Mouse (Mus musculus) liver, embryonic 12.5 days (tissue): ENCODE results near the gene Acot8. TPM values are rescaled to one million over a fixed set of nuclear protein-coding genes. Genes with fewer than 3 reads are reported as not detected.

ENCODE experiments used
- ATAC-seq: fragments of 200-750 bp; cut with Nextera tagmentation; 2 replicates; pipeline ENCODE4 v1.8.0; 2017; ENCODE audit warnings: moderate number of reproducible peaks, mild to moderate bottlenecking, moderate library complexity
- H3K27ac ChIP-seq: fragments of 300-500 bp; sonication (generic); 2 replicates; pipeline ENCODE4 v1.5.1; 2016; ENCODE audit warnings: mild to moderate bottlenecking
- H3K27me3 ChIP-seq: fragments of 300-500 bp; sonication (generic); replicated peaks from 2 replicates; pipeline ENCODE4 v1.6.1; 2016; ENCODE audit warnings: mild to moderate bottlenecking, moderate library complexity
- H3K36me3 ChIP-seq: fragments of 300-500 bp; sonication (generic); 2 replicates; pipeline ENCODE4 v1.6.1; 2016; ENCODE audit warnings: mild to moderate bottlenecking, moderate library complexity
- H3K4me1 ChIP-seq: fragments of 300-500 bp; sonication (generic); 2 replicates; pipeline ENCODE4 v1.6.1; 2016
- H3K4me2 ChIP-seq: fragments of 300-500 bp; sonication (generic); 2 replicates; pipeline ENCODE4 v1.6.1; 2016; ENCODE audit warnings: mild to moderate bottlenecking, moderate library complexity
- H3K4me3 ChIP-seq: fragments of 300-500 bp; sonication (generic); 2 replicates; pipeline ENCODE4 v1.5.1; 2016; ENCODE audit warnings: mild to moderate bottlenecking, moderate library complexity
- H3K9ac ChIP-seq: fragments of 300-500 bp; sonication (generic); 2 replicates; pipeline ENCODE4 v1.6.1; 2016; ENCODE audit warnings: mild to moderate bottlenecking, moderate library complexity
- H3K9me3 ChIP-seq: fragments of 300-500 bp; sonication (generic); replicated peaks from 2 replicates; pipeline ENCODE4 v1.6.1; 2016; ENCODE audit warnings: mild to moderate bottlenecking, moderate library complexity
- WGBS: fragments of 180-500 bp; shearing (Covaris S2); methylation state at CpG from one replicate; pipeline ENCODE4 v1.1.7; 2016; ENCODE audit not compliant: insufficient replicate concordance; 5-methylcytosine and 5-hydroxymethylcytosine counted together
- polyA plus RNA-seq: library from polyadenylated mRNA; unstranded; fragments of >200 nt; fragmentation: Nextera tagmentation; extraction: Ambion mirVana; gene quantifications from 2 replicates; pipeline ENCODE4 v1.2.1, GENCODE M21; 2016

The Acot8 gene
- polyA plus RNA-seq, 1 experiment from 2014 or later = 21.5 TPM

GRCm38 (mm10) chr2:164778015-164778287 lies 26.7 kb downstream of the Acot8 start:
- no peak overlapping the region for H3K9ac ChIP-seq
- H3K36me3 ChIP-seq = peaks cover 8% of the 10 kb centered on the region
- no peak overlapping the region for H3K4me3 ChIP-seq
- no peak overlapping the region for H3K27ac ChIP-seq
- no peak for ATAC-seq
- peaks cover 21% of the 10 kb centered on the region for H3K4me1 ChIP-seq
- no peak overlapping the region for H3K4me2 ChIP-seq
- no peaks in the 10 kb centered on the region for H3K9me3 ChIP-seq
- peaks cover 68% of the 10 kb centered on the region for H3K27me3 ChIP-seq
- 78% methylated on average over 11 of the region's 11 CpGs for WGBS

DNA sequence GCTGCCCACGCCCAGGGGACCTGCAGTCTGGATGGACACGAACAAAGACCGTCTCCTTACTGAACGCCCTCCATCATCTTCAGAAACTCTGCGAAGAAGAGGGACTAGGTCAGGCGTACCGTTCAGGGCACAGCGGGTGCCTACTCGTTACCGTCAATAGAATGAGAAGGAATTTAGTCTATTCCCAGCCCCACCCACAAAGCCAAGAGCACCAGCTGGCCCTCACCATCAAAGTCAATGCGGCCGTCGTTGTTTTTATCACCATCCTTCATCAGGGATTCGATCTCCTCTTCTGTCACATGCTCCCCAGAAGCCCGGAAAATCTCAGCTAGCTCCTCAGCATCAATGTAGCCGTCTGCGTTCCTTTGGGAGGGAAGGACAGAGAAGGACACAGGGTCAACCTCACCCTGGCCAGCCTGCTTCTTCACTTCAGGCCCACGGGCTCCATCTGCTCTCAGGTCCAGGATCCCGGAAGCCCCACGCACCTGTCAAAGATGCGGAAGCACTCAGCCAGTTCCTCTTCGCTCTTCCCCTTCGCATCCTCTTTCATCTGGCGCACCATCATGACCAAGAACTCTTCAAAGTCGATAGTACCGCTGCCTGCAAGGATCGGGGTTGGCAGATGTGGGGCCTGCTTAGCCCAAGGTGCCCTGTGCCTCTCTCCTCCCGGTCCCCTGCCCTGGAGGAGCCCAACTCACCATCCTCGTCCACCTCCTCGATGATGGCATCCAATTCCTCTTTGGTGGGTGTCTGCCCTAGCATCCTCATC lies 27.3 kb downstream of the Acot8 start:
- no peaks in the 10 kb centered on the region for H3K9me3 ChIP-seq
- H3K9ac ChIP-seq = no peak overlapping the region
- H3K4me1 ChIP-seq = peaks cover 26% of the 10 kb centered on the region
- H3K27ac ChIP-seq = no peak overlapping the region
- peaks cover 68% of the 10 kb centered on the region for H3K27me3 ChIP-seq
- WGBS = 70% methylated on average over 30 of the region's 30 CpGs
- H3K4me2 ChIP-seq = no peak overlapping the region
- H3K4me3 ChIP-seq = no peak overlapping the region
- ATAC-seq = no peak
- peaks cover 13% of the 10 kb centered on the region for H3K36me3 ChIP-seq

DNA sequence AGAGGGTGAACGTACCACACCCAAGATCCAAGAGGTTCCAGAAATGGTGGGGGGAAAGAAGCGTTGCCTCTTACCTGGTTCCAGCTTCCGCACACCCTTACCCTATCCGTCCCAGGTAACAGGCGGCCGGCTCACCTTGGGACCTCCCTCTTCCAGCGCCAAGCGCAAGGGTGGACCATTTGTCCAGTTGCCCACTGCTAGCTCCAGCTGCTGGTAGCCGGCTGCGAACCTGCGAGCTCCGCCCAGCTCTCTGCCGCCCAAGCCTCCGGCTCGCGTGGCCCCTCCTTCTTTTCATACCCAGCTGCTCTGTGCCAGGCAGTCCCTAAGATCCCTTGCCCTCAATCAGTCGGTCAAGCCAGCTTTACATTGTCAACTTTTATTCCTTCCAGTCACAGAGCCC lies 27.9 kb downstream of the Acot8 start:
- Histone ChIP-seq H3K27me3 (peaks cover 65% of the 10 kb centered on the region), H3K4me3 (no peak overlapping the region), H3K9me3 (no peaks in the 10 kb centered on the region), H3K9ac (no peak overlapping the region), H3K36me3 (peaks cover 19% of the 10 kb centered on the region), H3K27ac (no peak overlapping the region), H3K4me2 (no peak overlapping the region), H3K4me1 (peaks cover 33% of the 10 kb centered on the region)
- ATAC-seq = no peak
- WGBS = 44% methylated on average over 17 of the region's 17 CpGs

GRCm38 (mm10) chr2:164776130-164776529 lies 28.6 kb downstream of the Acot8 start:
- Histone ChIP-seq H3K4me2 (no peak overlapping the region), H3K9me3 (no peaks in the 10 kb centered on the region), H3K27me3 (peaks cover 60% of the 10 kb centered on the region), H3K4me1 (peaks cover 39% of the 10 kb centered on the region), H3K4me3 (no peak overlapping the region), H3K36me3 (peaks cover 26% of the 10 kb centered on the region), H3K9ac (no peak overlapping the region), H3K27ac (no peak overlapping the region)
- ATAC-seq = no peak
- 81% methylated on average over 6 of the region's 6 CpGs for WGBS

GRCm38 (mm10) chr2:164773989-164774364 lies 30.7 kb downstream of the Acot8 start:
- peaks cover 45% of the 10 kb centered on the region for H3K4me1 ChIP-seq
- H3K9ac ChIP-seq = peak overlapping the region; percentile 97
- H3K36me3 ChIP-seq = peaks cover 33% of the 10 kb centered on the region
- H3K4me3 ChIP-seq = peak overlapping the region; percentile 98
- peaks cover 42% of the 10 kb centered on the region for H3K27me3 ChIP-seq
- WGBS = 26% methylated on average over 5 of the region's 5 CpGs
- H3K27ac ChIP-seq = peak overlapping the region; percentile 96
- H3K4me2 ChIP-seq = peak overlapping the region; percentile 85
- ATAC-seq = peak; percentile 70
- H3K9me3 ChIP-seq = no peaks in the 10 kb centered on the region

GRCm38 (mm10) chr2:164773229-164773988 lies 31.3 kb downstream of the Acot8 start:
- H3K4me3 ChIP-seq = peak overlapping the region; percentile 98
- H3K4me1 ChIP-seq = peaks cover 47% of the 10 kb centered on the region
- H3K27me3 ChIP-seq = peaks cover 36% of the 10 kb centered on the region
- peak; percentile 6 for ATAC-seq
- H3K9ac ChIP-seq = peak overlapping the region; percentile 97
- H3K36me3 ChIP-seq = peaks cover 35% of the 10 kb centered on the region
- peak overlapping the region; percentile 96 for H3K27ac ChIP-seq
- H3K9me3 ChIP-seq = no peaks in the 10 kb centered on the region
- 57% methylated on average over 14 of the region's 14 CpGs for WGBS
- peak overlapping the region; percentile 85 for H3K4me2 ChIP-seq

DNA sequence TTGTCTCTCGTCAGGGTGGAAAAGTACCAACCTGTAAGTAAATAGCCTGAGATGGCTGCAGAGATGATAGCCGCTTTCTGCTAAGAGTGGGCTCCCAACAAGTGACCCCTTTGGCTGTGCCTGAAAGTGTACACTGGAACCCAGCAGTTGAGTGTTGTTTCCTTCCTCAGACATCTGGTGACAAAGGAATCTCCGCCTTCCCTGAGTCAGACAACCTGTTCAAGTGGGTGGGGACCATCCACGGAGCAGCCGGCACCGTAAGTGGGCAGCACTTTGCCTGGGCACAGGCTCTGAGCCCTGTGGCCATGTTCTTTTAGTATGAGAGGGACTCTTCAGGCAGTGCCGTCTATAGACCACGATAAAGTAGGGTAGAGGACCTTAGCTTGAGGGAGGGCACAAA lies 33.6 kb downstream of the Acot8 start:
- Histone ChIP-seq H3K4me1 (peaks cover 57% of the 10 kb centered on the region), H3K27me3 (peaks cover 13% of the 10 kb centered on the region), H3K4me2 (peak overlapping the region; percentile 85), H3K9ac (peak overlapping the region; percentile 97), H3K36me3 (peaks cover 57% of the 10 kb centered on the region), H3K4me3 (peak overlapping the region; percentile 98), H3K9me3 (no peaks in the 10 kb centered on the region), H3K27ac (peak overlapping the region; percentile 96)
- ATAC-seq = no peak
- 66% methylated on average over 8 of the region's 8 CpGs for WGBS

- ATAC-seq = no peak
- Histone ChIP-seq H3K4me3 (peak overlapping the region; percentile 98), H3K27me3 (peaks cover 5% of the 10 kb centered on the region; the same call in 1 of the 2 replicates), H3K4me2 (peak overlapping the region; percentile 85), H3K36me3 (peaks cover 66% of the 10 kb centered on the region), H3K9me3 (no peaks in the 10 kb centered on the region), H3K9ac (peak overlapping the region; percentile 97), H3K27ac (peak overlapping the region; percentile 96), H3K4me1 (peaks cover 59% of the 10 kb centered on the region)
- 1% methylated on average over 15 of the region's 15 CpGs for WGBS
Measured at GRCm38 (mm10) chr2:164770279-164770678, 34.4 kb downstream of the Acot8 start.

DNA sequence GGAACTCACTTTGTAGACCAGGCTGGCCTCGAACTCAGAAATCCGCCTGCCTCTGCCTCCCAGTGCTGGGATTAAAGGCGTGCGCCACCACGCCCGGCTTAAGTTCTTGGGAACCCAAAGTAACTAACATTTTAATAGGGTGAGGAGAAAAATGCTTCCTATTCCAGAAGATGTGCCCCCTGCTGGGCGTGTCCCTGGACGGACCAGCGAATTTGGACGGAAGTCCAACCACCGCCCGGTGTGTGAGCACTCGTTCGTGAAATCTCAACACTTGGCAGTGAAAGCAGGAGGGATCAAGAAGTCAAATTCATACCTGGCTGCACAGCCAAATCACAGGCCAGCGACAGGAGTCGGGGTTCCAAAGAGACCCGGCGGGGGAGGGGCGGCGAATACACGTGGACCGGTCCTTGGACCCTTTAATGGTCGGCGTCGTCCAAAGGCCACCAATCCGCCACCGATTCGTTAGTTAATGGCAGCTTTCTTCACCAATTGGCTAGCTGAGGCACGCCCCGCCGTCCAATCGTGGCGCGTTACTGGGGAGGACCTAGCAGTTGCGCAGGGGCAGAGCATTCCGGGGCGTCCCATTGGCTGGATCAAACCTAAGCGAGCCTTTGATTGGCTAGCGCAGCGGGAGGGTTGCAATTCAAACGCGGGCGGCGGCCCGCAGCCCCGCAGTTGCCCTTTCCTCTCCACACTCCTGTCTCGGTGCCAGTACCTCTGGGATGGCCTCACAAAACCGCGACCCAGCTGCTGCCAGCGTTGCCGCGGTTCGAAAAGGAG lies 35.2 kb downstream of the Acot8 start, which contains the start of gene Ube2c:
TSS of gene Ube2c (plus strand) at position 641 of the 780 bp plus-strand sequence.
- 1% methylated on average over 53 of the region's 53 CpGs for WGBS
- H3K4me3 ChIP-seq = peak within 1 kb of the TSS; percentile 98
- H3K27me3 ChIP-seq = no peaks in the 10 kb centered on the region
- peak within 1 kb of the TSS; percentile 97 for H3K9ac ChIP-seq
- ATAC-seq = peak; percentile 95
- H3K4me1 ChIP-seq = peaks cover 57% of the 10 kb centered on the region
- H3K4me2 ChIP-seq = peak within 1 kb of the TSS; percentile 85
- peak within 1 kb of the TSS; percentile 96 for H3K27ac ChIP-seq
- no peaks in the 10 kb centered on the region for H3K9me3 ChIP-seq
- H3K36me3 ChIP-seq = peaks cover 74% of the 10 kb centered on the region

DNA sequence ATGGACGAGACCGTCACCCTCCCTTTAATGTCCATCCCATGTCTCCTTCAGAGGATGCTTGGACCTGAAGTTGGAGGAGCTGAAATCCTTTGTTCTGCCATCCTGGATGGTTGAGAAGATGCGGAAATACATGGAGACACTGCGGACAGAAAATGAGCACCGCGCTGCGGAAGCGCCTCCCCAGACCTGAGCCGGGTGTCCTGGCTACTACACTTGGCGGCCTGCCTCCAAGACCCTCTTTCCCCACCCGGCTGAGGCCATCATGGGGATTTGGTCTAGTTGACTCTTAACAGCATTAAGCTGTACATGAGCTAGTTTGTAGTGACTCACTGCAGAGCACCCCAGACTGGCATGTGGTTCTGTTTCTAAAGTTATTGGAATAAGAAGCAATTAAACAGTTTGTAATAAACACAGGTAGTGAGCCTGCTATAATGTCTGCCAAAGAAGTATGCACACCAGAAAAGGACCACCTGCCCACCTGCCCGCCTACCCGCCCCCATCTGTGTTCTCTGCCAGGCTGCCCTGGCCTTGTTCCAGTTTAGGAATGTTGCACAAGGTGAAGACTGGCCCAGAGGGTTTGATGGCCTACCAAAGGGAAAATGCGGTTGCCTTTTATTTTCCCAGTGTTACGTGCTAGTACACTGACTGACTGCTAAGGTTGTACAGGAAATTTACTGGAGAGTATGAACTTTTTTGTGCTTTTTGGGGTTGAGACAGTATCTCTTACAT lies 36.7 kb downstream of the Acot8 start:
- peak overlapping the region; percentile 18; the same call in 1 of the 2 replicates for H3K9ac ChIP-seq
- no peaks in the 10 kb centered on the region for H3K27me3 ChIP-seq
- peaks cover 51% of the 10 kb centered on the region for H3K4me1 ChIP-seq
- peak overlapping the region; percentile 13 for H3K4me3 ChIP-seq
- no peaks in the 10 kb centered on the region for H3K9me3 ChIP-seq
- H3K4me2 ChIP-seq = peak overlapping the region; percentile 74
- H3K36me3 ChIP-seq = peaks cover 76% of the 10 kb centered on the region
- WGBS = 89% methylated on average over 15 of the region's 15 CpGs
- peak overlapping the region; percentile 72 for H3K27ac ChIP-seq
- ATAC-seq = no peak

DNA sequence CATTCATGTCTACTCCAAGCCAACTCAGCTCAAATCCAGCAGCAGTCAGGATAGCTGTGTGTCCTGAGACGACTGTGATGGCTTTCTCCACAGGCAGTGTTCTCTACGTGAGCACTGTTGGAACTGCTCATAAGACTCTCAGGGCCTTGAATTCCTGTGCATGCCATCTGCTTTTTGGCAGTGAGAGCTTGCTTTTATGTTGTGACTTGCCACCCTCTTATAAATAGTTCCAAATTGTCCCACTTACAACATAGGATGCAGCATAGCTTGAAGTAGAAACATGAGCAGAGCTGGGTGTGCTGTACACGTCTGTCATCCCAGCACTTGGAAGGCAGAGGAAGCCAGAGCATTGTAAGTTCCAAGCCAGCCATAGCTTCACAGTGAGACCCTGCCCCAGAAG lies 38.8 kb downstream of the Acot8 start:
- Histone ChIP-seq H3K4me3 (no peak overlapping the region), H3K36me3 (peaks cover 76% of the 10 kb centered on the region), H3K4me2 (no peak overlapping the region), H3K4me1 (peaks cover 51% of the 10 kb centered on the region), H3K9me3 (no peaks in the 10 kb centered on the region), H3K27ac (peak overlapping the region; percentile 64), H3K27me3 (no peaks in the 10 kb centered on the region), H3K9ac (no peak overlapping the region)
- WGBS = 77% methylated on average over 3 of the region's 3 CpGs
- no peak for ATAC-seq
